2 mouse cellular contexts compared by ENCODE assay signal in the genomic region with DNA sequence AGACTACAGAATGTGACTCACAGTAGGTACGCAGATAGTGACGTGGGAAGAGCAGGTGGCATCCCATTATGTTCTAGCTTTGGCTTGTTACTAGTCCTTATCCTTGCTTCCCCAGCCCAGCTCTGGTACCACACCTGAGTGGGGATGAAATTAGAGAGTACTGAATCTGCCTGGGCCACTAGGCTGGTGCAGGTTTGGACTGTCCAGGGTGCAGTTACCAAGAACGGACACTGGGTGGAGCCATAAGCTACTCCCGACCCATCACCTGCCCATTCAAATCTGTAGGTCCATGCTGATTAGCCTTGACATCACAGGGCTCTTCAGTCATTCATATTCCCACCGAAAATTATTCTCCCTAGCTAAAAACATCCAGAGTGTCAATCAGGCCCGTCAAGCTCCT.
TF ChIP-seq lines count a peak whose summit lies in the region.

No protein-coding gene starts in this region.

TF ChIP-seq in C2C12, 6 proteins besides CTCF, POLR2A, EP300 and RAD21:
- TF ChIP-seq CEBPB (IDR thresholded peaks at IDR 0.05; ENCODE audit: low read depth) (no peak), MYOG (IDR thresholded peaks at IDR 0.05; ENCODE audit: control insufficient read depth, extremely low read depth, insufficient read length) (no peak), MAX (IDR thresholded peaks at IDR 0.05) (no peak), MYOD1 (IDR thresholded peaks at IDR 0.05; ENCODE audit: control insufficient read depth, insufficient read length, low read depth) (no peak), FOSL1 (IDR thresholded peaks at IDR 0.05; ENCODE audit: insufficient read depth, low read length, poor library complexity, severe bottlenecking) (no peak), USF1 (IDR thresholded peaks at IDR 0.05; ENCODE audit: low read depth) (no peak)

TF ChIP-seq in MEL, 35 proteins besides CTCF, POLR2A, EP300 and RAD21:
- TF ChIP-seq USF2 (IDR thresholded peaks at IDR 0.05; ENCODE audit: borderline replicate concordance in 1 of 2, insufficient read depth in 1 of 2, low read depth in 1 of 2, low read length in 2 of 2) (no peak), SIN3A (IDR thresholded peaks at IDR 0.05; ENCODE audit: low read length) (no peak), SMC3 (IDR thresholded peaks at IDR 0.05; ENCODE audit: low read depth, low read length) (peak; percentile 54), HCFC1 (IDR thresholded peaks at IDR 0.05; ENCODE audit: low read depth, low read length) (no peak), ZMIZ1 (IDR thresholded peaks at IDR 0.05; ENCODE audit: low read depth, low read length) (no peak), TCF12 (IDR thresholded peaks at IDR 0.05; ENCODE audit: low read depth, low read length) (no peak), BHLHE40 (IDR thresholded peaks at IDR 0.05; ENCODE audit: borderline replicate concordance, low read depth, low read length) (no peak)
